Mouse (Mus musculus) limb, embryonic 12.5 days (tissue): ENCODE data around the gene Reps1. TPM values are rescaled to one million over a fixed set of nuclear protein-coding genes. Genes with fewer than 3 reads are reported as not detected.

ENCODE experiments used
- ATAC-seq: fragments of 200-750 bp; cut with Nextera tagmentation; 2 replicates; pipeline ENCODE4 v1.8.0; 2017; ENCODE audit warnings: low read depth, moderate TSS enrichment; ENCODE audit not compliant: insufficient number of reproducible peaks, insufficient read depth, low FRiP score, low TSS enrichment
- H3K27ac ChIP-seq: fragments of 300-500 bp; sonication (generic); 2 replicates; pipeline ENCODE4 v1.5.1; 2016; ENCODE audit warnings: mild to moderate bottlenecking, moderate library complexity
- H3K27me3 ChIP-seq: fragments of 300-500 bp; sonication (generic); 2 replicates; pipeline ENCODE4 v1.6.1; 2016; ENCODE audit warnings: mild to moderate bottlenecking, moderate library complexity
- H3K36me3 ChIP-seq: fragments of 300-500 bp; sonication (generic); 2 replicates; pipeline ENCODE4 v1.6.1; 2016; ENCODE audit warnings: mild to moderate bottlenecking, moderate library complexity
- H3K4me1 ChIP-seq: fragments of 300-500 bp; sonication (generic); replicated peaks from 2 replicates; pipeline ENCODE4 v1.6.1; 2016
- H3K4me2 ChIP-seq: fragments of 300-500 bp; sonication (generic); 2 replicates; pipeline ENCODE4 v1.6.1; 2016; ENCODE audit warnings: mild to moderate bottlenecking, moderate library complexity
- H3K4me3 ChIP-seq: fragments of 300-500 bp; sonication (generic); replicated peaks from 2 replicates; pipeline ENCODE4 v1.5.1; 2016; ENCODE audit warnings: mild to moderate bottlenecking
- H3K9ac ChIP-seq: fragments of 300-500 bp; sonication (generic); replicated peaks from 2 replicates; pipeline ENCODE4 v1.6.1; 2016; ENCODE audit warnings: mild to moderate bottlenecking, moderate library complexity
- H3K9me3 ChIP-seq: fragments of 300-500 bp; sonication (generic); 2 replicates; pipeline ENCODE4 v1.6.1; 2016; ENCODE audit warnings: mild to moderate bottlenecking, moderate library complexity
- WGBS: fragments of 180-500 bp; shearing (Covaris S2); methylation state at CpG from one replicate; pipeline ENCODE4 v1.1.7; 2016; 5-methylcytosine and 5-hydroxymethylcytosine counted together
- polyA plus RNA-seq: library from polyadenylated mRNA; unstranded; fragments of >200 nt; fragmentation: Nextera tagmentation; extraction: Ambion mirVana; gene quantifications from 2 replicates; pipeline ENCODE4 v1.2.1, GENCODE M21; 2016

Reps1 gene
- polyA plus RNA-seq, 1 experiment from 2014 or later = 38.1 TPM

DNA sequence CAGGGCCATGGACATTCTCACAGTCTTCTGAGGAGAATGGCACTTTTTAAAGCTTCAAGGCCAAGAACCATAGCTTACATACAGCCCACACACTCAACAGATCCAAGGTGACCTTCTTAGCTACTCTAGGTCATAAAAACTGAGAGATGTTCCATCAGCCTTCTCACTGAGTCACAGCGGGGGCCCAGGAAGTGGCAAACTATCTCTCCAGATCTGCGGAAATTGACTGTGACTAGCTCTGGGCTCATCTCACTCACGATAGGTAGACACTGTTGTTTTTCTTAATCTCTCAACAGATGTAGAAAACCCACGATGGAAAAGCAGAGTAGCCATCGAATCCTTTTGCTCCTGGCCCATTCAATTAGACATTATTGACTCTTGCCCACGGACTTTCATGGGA is 86.6 kb downstream of the Reps1 start:
- no peak for ATAC-seq
- Histone ChIP-seq H3K9ac (no peak overlapping the region), H3K4me2 (no peak overlapping the region), H3K4me3 (no peak overlapping the region), H3K36me3 (no peaks in the 10 kb centered on the region), H3K4me1 (no peaks in the 10 kb centered on the region), H3K9me3 (no peaks in the 10 kb centered on the region), H3K27me3 (no peaks in the 10 kb centered on the region), H3K27ac (no peak overlapping the region)
- 88% methylated on average over 6 of the region's 6 CpGs for WGBS

DNA sequence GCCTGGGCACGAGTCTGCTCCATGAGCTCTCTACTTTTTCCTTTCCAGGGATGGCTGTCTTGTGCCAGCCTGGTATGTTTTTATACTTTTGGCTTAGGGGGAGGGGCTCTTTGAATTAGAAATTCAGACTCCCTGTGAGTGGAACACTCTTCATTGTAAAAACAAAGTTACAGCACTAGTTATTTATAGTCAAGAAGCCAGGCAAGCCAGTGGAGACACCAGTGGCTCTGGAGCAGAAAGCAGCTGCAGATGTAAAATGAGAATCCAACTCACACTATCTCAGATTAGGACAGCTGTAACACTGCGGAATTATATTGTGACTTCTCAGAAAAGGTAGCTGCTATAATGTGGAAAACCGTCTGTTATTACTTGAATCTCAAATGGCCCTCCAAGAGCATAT is 91.6 kb downstream of the Reps1 start:
- Histone ChIP-seq H3K36me3 (no peaks in the 10 kb centered on the region), H3K27ac (no peak overlapping the region; the same call in 1 of the 2 replicates), H3K9me3 (no peaks in the 10 kb centered on the region), H3K4me1 (no peaks in the 10 kb centered on the region), H3K9ac (no peak overlapping the region), H3K27me3 (no peaks in the 10 kb centered on the region), H3K4me2 (no peak overlapping the region), H3K4me3 (no peak overlapping the region)
- no peak for ATAC-seq
- 72% methylated on average over 3 of the region's 3 CpGs for WGBS

DNA sequence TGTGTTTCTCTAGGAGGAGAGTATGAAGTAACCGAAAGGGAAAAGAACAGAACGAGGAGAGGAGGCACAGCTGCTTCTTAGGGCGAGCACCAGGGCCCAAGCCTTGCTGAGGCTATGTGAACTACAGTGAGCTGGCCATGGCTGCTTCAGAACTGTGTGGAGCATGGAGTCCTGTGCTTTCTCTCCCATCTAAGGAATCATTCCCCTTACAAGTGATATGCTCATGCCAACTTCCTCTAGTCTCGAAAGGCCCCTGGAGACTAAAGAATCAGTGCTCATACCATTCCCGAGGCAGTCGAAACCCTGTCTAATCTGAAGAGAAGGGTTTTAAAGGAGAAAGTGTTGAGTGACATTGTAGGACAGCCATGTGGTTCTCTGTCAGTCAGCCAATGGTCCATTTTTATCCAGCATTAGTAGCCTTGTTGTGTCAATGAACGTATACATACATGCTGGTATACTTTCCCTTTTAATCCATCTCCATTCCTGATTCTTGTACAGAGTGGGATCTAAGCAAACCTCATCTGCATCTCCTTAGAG is 106.8 kb downstream of the Reps1 start:
- ATAC-seq = no peak
- 86% methylated on average over 7 of the region's 7 CpGs for WGBS

More for the DNA sequence above, 106.8 kb downstream of the Reps1 start:
- no peaks in the 10 kb centered on the region for H3K9me3 ChIP-seq
- no peak overlapping the region for H3K4me3 ChIP-seq
- no peak overlapping the region for H3K9ac ChIP-seq
- H3K27me3 ChIP-seq = no peaks in the 10 kb centered on the region
- H3K4me2 ChIP-seq = no peak overlapping the region
- H3K36me3 ChIP-seq = no peaks in the 10 kb centered on the region
- H3K27ac ChIP-seq = no peak overlapping the region
- H3K4me1 ChIP-seq = peaks cover 8% of the 10 kb centered on the region; the same call in 1 of the 2 replicates

Other genes starting within 250 kb of the Reps1 start
- 4.3 and 4.6 TPM in 2 replicates for gene Heca, start 107.8 kb upstream of the Reps1 start, polyA plus RNA-seq
- gene Abracl, start 32.6 kb upstream of the Reps1 start, polyA plus RNA-seq = 180 and 192 TPM in 2 replicates
- 0.60 and 0.70 TPM in 2 replicates for gene Ect2l, start 155.0 kb downstream of the Reps1 start, polyA plus RNA-seq
- 7.7 and 10.1 TPM in 2 replicates for gene Ccdc28a, start 179.1 kb downstream of the Reps1 start, polyA plus RNA-seq